Mouse (Mus musculus) neural tube, embryonic 11.5 days (tissue): ENCODE data around the gene Dop1b. TPM values are rescaled to one million over a fixed set of nuclear protein-coding genes. Genes with fewer than 3 reads are reported as not detected.
"Not testable (repeated sequence)": the region's sequence is repeated elsewhere in the genome, so short reads cannot be mapped to it uniquely, and the experiment has no call there.

Experiments
- ATAC-seq: fragments of 200-750 bp; cut with Nextera tagmentation; 2 replicates; pipeline ENCODE4 v1.8.0; 2017; ENCODE audit warnings: moderate number of reproducible peaks, mild to moderate bottlenecking, moderate TSS enrichment, moderate library complexity; ENCODE audit not compliant: insufficient read depth, low FRiP score, low TSS enrichment
- DNase-seq: peaks from one replicate; pipeline ENCODE4 v3.0.0-alpha.2; 2015; ENCODE audit warnings: low spot score
- H3K27ac ChIP-seq: fragments of 300-500 bp; sonication (generic); 2 replicates; pipeline ENCODE4 v1.5.1; 2014; ENCODE audit warnings: low read depth, mild to moderate bottlenecking, low read length
- H3K27me3 ChIP-seq: fragments of 300-500 bp; sonication (generic); 2 replicates; pipeline ENCODE4 v1.6.1; 2014; ENCODE audit warnings: mild to moderate bottlenecking, low read length, mixed read lengths; ENCODE audit not compliant: control insufficient read depth, insufficient read depth
- H3K36me3 ChIP-seq: fragments of 300-500 bp; sonication (generic); 2 replicates; pipeline ENCODE4 v1.6.1; 2014; ENCODE audit warnings: mild to moderate bottlenecking, low read length, moderate library complexity, mixed read lengths; ENCODE audit not compliant: control insufficient read depth, insufficient read depth
- H3K4me1 ChIP-seq: fragments of 300-500 bp; sonication (generic); 2 replicates; pipeline ENCODE4 v1.6.1; 2014; ENCODE audit warnings: low read length, mixed read lengths; ENCODE audit not compliant: control insufficient read depth, insufficient read depth
- H3K4me2 ChIP-seq: fragments of 300-500 bp; sonication (generic); 2 replicates; pipeline ENCODE4 v1.6.1; 2014; ENCODE audit warnings: low read depth, mild to moderate bottlenecking, moderate library complexity
- H3K4me3 ChIP-seq: fragments of 300-500 bp; sonication (generic); 2 replicates; pipeline ENCODE4 v1.5.1; 2014; ENCODE audit warnings: low read depth, low read length
- H3K9ac ChIP-seq: fragments of 300-500 bp; sonication (generic); 2 replicates; pipeline ENCODE4 v1.6.1; 2014; ENCODE audit warnings: mild to moderate bottlenecking, low read length
- H3K9me3 ChIP-seq: fragments of 300-500 bp; sonication (generic); 2 replicates; pipeline ENCODE4 v1.6.1; 2016; ENCODE audit warnings: low read length; ENCODE audit not compliant: control insufficient read depth
- WGBS: fragments of 180-500 bp; shearing (Covaris S2); extraction: QIAGEN DNeasy Blood & Tissue Kit; methylation state at CpG from one replicate; pipeline ENCODE4 v1.1.7; 2014; 5-methylcytosine and 5-hydroxymethylcytosine counted together
- polyA plus RNA-seq: library from polyadenylated mRNA; unstranded; fragments of >200 nt; fragmentation: Nextera tagmentation; extraction: Ambion mirVana; gene quantifications from 2 replicates; pipeline ENCODE4 v1.2.1, GENCODE M21; 2014

The Dop1b gene
- 16.5 and 24.4 TPM in 2 replicates for polyA plus RNA-seq

DNA sequence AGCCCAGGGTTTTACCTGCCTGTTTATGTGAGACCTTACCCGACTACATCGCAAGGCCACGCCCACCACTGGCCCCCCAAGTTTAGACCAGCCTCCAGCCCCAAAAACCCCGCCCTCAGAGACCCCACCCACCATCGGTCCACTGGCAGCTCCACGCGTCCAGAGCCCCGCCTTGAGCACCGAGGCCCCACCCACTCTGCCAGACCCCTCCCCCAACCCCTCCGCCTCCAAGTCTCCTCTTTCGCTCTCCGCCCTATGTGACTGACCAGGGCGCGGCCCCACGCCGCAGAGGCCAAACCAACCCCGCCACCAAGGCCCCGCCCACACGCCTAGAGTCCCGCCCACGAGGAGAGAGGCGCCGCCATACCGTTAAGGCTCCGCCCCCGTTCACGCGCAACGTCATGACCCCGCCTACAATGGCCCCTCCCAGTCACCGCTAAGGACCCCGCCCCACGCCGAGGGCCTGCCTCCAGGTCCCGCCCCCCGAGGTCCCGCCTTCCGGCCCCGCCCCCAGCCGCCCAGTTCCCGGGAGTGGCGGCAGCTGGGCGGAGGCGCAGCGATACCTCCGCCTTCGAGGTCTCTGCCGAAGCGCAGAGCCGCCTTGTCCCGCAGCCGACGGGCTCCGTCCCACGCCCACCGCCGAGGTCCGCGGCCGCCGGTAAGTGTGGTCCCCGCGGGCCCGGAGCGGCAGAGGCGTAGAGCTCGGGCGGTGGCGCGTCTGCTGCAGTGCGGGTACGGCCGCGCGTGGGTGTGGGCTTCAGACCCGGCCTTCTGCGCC, at the start of gene Dop1b:
Gene Dop1b (plus strand): TSS at position 494 of the 778 bp plus-strand sequence.
- Histone ChIP-seq H3K4me1 (0 out of 2 replicates have a peak, but pooled peaks cover 4% of the 10 kb centered on the region), H3K4me3 (peak within 1 kb of the TSS; percentile 65), H3K27me3 (peaks cover 8% of the 10 kb centered on the region), H3K4me2 (peak within 1 kb of the TSS; percentile 59), H3K36me3 (no peaks in the 10 kb centered on the region), H3K9me3 (no peaks in the 10 kb centered on the region), H3K27ac (no peak within 1 kb of the TSS), H3K9ac (peak within 1 kb of the TSS; percentile 63)
- DNase-seq (peak; percentile 99), ATAC-seq (peak; percentile 90)
- under 1% methylated on average over 73 of the region's 77 CpGs for WGBS

DNA sequence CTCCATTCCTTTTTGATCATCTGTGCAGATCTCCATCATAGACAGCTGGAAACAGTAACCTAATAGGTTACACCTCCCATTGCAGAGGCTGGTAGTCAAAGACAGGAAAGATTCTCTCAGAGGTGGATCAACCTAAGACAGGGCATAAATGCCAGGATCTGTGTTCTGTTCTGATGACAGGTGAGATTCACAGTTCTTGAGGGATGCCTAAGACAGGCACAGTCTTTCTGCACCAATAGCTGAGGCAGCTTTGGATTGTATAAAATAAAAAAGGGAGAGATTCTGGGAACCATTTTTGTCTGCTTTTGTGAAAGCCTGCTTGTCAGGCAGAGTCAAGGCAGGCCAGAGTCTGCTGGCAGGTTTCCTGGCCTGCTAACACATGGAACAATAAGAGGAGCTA, 43.7 kb upstream of the Dop1b start:
- Histone ChIP-seq H3K9ac (no peak overlapping the region), H3K9me3 (no peaks in the 10 kb centered on the region), H3K4me2 (no peak overlapping the region), H3K4me1 (no peaks in the 10 kb centered on the region), H3K27me3 (no peaks in the 10 kb centered on the region), H3K27ac (no peak overlapping the region), H3K4me3 (no peak overlapping the region), H3K36me3 (no peaks in the 10 kb centered on the region)
- DNase-seq, result no peak
- no peak for ATAC-seq

GRCm38 (mm10) chr16:93669521-93669920, 42.2 kb upstream of the Dop1b start:
- Histone ChIP-seq H3K9ac (no peak overlapping the region), H3K9me3 (no peaks in the 10 kb centered on the region), H3K27ac (no peak overlapping the region), H3K4me3 (no peak overlapping the region), H3K4me2 (no peak overlapping the region), H3K27me3 (no peaks in the 10 kb centered on the region), H3K4me1 (no peaks in the 10 kb centered on the region), H3K36me3 (no peaks in the 10 kb centered on the region)
- ATAC-seq, result no peak
- DNase-seq, result no peak

GRCm38 (mm10) chr16:93670466-93670865, 41.2 kb upstream of the Dop1b start:
- not testable (repeated sequence) for H3K4me3 ChIP-seq, H3K27me3 ChIP-seq, H3K27ac ChIP-seq, H3K9ac ChIP-seq, H3K9me3 ChIP-seq, DNase-seq, H3K4me2 ChIP-seq, H3K4me1 ChIP-seq, H3K36me3 ChIP-seq, ATAC-seq
- 28% methylated on average over 4 of the region's 4 CpGs for WGBS

DNA sequence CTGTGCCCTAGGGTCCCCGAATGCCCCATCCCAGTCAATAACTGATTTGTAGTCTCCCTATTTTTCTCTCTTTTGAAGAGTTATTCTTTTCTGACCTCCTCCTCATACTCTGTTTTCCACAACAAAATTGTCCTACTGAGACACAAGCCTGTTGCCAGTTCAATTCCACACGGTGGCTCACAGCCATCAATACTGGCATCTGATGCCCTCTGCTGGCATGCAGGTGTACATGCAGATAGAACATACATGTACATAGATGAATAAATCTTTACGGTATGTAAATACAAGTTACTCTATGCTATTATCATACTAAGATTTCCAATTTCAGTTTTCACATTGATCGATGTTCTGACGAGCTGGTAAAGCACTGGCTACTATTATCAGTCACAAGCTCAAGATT, 40.6 kb upstream of the Dop1b start:
- no peak for DNase-seq
- no peak overlapping the region for H3K9ac ChIP-seq
- 91% methylated on average over 5 of the region's 5 CpGs for WGBS
- no peak for ATAC-seq
- H3K27me3 ChIP-seq, result no peaks in the 10 kb centered on the region
- no peak overlapping the region for H3K4me2 ChIP-seq
- no peak overlapping the region for H3K27ac ChIP-seq
- H3K9me3 ChIP-seq, result no peaks in the 10 kb centered on the region
- H3K36me3 ChIP-seq, result no peaks in the 10 kb centered on the region
- H3K4me3 ChIP-seq, result no peak overlapping the region
- no peaks in the 10 kb centered on the region for H3K4me1 ChIP-seq

GRCm38 (mm10) chr16:93676376-93676775, 35.3 kb upstream of the Dop1b start:
- Histone ChIP-seq H3K27me3 (peaks cover 3% of the 10 kb centered on the region; the same call in 1 of the 2 replicates), H3K9ac (no peak overlapping the region), H3K27ac (no peak overlapping the region), H3K9me3 (no peaks in the 10 kb centered on the region), H3K4me1 (no peaks in the 10 kb centered on the region), H3K36me3 (no peaks in the 10 kb centered on the region), H3K4me2 (no peak overlapping the region), H3K4me3 (no peak overlapping the region)
- ATAC-seq (no peak), DNase-seq (no peak)
- WGBS, result 87% methylated on average over 5 of the region's 5 CpGs

DNA sequence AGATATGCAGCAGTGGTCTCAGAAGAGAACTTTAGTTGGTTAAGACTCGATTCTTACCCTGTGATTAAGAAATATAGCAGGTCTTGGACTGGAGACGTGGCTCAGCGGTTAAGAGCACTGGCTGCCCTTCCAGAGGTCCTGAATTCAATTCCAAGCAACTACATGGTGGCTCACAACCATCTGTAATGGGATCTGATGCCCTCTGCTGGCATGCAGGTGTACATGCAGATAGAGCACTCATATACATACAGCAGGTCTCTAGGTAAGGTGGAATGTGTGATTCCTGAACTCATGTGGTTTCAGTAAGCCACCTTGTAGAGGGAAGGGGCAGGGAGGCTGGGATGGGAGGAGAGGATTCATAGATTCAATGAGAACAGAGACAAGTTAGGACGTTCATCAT, 33.5 kb upstream of the Dop1b start:
- no peak for DNase-seq
- Histone ChIP-seq H3K9me3 (no peaks in the 10 kb centered on the region), H3K4me1 (peaks cover 2% of the 10 kb centered on the region; the same call in 1 of the 2 replicates), H3K4me3 (no peak overlapping the region), H3K9ac (no peak overlapping the region), H3K36me3 (no peaks in the 10 kb centered on the region), H3K4me2 (no peak overlapping the region), H3K27me3 (peaks cover 18% of the 10 kb centered on the region), H3K27ac (no peak overlapping the region)
- 83% methylated on average over 4 of the region's 4 CpGs for WGBS
- no peak for ATAC-seq

- 70% methylated on average over 9 of the region's 9 CpGs for WGBS
- H3K27me3 ChIP-seq, result peaks cover 27% of the 10 kb centered on the region
Measured at GRCm38 (mm10) chr16:93679165-93679564, 32.5 kb upstream of the Dop1b start.

GRCm38 (mm10) chr16:93682156-93682688, 29.5 kb upstream of the Dop1b start:
- Histone ChIP-seq H3K9ac (no peak overlapping the region), H3K4me1 (peaks cover 7% of the 10 kb centered on the region), H3K27me3 (peaks cover 39% of the 10 kb centered on the region), H3K27ac (no peak overlapping the region), H3K9me3 (no peaks in the 10 kb centered on the region), H3K36me3 (no peaks in the 10 kb centered on the region), H3K4me2 (peak overlapping the region; percentile 75), H3K4me3 (peak overlapping the region; percentile 38; the same call in 1 of the 2 replicates)
- no peak; the same call in 1 of the 2 replicates for ATAC-seq
- no peak for DNase-seq
- 25% methylated on average over 13 of the region's 13 CpGs for WGBS

More at GRCm38 (mm10) chr16:93679165-93679564, 32.5 kb upstream of the Dop1b start:
- peaks cover 7% of the 10 kb centered on the region for H3K4me1 ChIP-seq
- no peak overlapping the region for H3K4me3 ChIP-seq
- H3K36me3 ChIP-seq, result no peaks in the 10 kb centered on the region
- H3K9me3 ChIP-seq, result no peaks in the 10 kb centered on the region
- DNase-seq (no peak), ATAC-seq (no peak)
- H3K4me2 ChIP-seq, result no peak overlapping the region
- no peak overlapping the region for H3K9ac ChIP-seq
- no peak overlapping the region for H3K27ac ChIP-seq
